Mouse (Mus musculus): ENCODE data around the gene Neurog2.

The Neurog2 gene

GRCm38 (mm10) chr3:127633080-127634032 is at the start of gene Neurog2:
Neurog2 (plus strand) TSS chr3:127633135.
- in situ Hi-C loops (cut with MboI; ENCODE audit: unreplicated experiment in 2 of 2) = loop anchor here in 1 of 2 experiments (5.0 kb wide), 1 partner anchor 314 kb away; no protein-coding TSS in a partner anchor

DNA sequence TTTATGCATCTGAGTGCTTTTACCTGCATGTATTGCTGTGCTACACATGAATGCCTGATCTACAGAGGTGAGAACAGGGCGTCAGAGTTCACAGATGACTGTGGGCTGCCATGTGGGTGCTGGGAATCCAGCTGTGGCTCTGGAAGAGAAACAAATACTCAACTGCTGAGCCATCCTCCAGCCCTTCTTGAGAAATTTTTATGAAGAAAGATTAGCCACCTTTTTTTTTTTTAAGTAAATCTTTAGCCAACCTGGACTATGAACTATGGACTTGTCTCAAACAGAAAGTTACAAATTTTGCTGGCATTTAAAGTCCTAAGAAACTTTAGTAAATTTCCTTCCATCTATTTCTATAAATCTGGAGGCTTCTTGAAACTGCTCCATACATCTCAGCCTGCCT is 35.8 kb upstream of the Neurog2 start:
- in situ Hi-C loops (cut with MboI; ENCODE audit: unreplicated experiment in 2 of 2) = loop anchor here in 1 of 2 experiments (25.0 kb wide), 1 partner anchor 1615 kb away; no protein-coding TSS in a partner anchor

GRCm38 (mm10) chr3:127608109-127608508 is 24.8 kb upstream of the Neurog2 start:
- in situ Hi-C loops (cut with MboI; ENCODE audit: unreplicated experiment in 2 of 2) = loop anchor here in 1 of 2 experiments (25.0 kb wide), 2 partner anchors 146 to 296 kb away; no protein-coding TSS in a partner anchor

GRCm38 (mm10) chr3:127625296-127625695 is 7.6 kb upstream of the Neurog2 start:
- in situ Hi-C loops (cut with MboI; ENCODE audit: unreplicated experiment in 2 of 2) = loop anchor here (5.0 to 10.0 kb wide), 3 partner anchors 130 to 710 kb away; no protein-coding TSS in a partner anchor

GRCm38 (mm10) chr3:127625701-127626399 is 7.1 kb upstream of the Neurog2 start:
- in situ Hi-C loops (cut with MboI; ENCODE audit: unreplicated experiment in 2 of 2) = loop anchor here (5.0 to 10.0 kb wide), 3 partner anchors 129 to 709 kb away; no protein-coding TSS in a partner anchor

DNA sequence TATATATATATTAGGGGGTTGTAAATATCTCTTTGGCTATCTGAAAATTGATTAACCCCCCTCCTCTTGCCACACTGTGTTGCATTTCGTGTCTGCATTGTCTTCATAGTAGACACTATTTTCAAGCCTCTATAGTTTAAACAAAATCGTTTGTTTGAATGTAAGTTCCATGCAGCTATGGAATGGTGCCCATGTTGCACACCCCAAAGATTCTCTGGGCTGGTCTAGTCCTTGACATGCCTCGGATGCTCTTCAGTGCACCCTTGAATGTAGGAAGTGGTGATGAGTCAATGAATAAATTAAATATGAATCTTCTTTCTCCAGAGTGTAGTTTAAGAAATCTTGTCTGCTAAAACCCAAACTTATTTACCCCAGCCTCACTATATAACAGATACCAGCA is 6.4 kb upstream of the Neurog2 start:
- in situ Hi-C loops (cut with MboI; ENCODE audit: unreplicated experiment in 2 of 2) = loop anchor here (5.0 to 10.0 kb wide), 3 partner anchors 128 to 708 kb away; no protein-coding TSS in a partner anchor

DNA sequence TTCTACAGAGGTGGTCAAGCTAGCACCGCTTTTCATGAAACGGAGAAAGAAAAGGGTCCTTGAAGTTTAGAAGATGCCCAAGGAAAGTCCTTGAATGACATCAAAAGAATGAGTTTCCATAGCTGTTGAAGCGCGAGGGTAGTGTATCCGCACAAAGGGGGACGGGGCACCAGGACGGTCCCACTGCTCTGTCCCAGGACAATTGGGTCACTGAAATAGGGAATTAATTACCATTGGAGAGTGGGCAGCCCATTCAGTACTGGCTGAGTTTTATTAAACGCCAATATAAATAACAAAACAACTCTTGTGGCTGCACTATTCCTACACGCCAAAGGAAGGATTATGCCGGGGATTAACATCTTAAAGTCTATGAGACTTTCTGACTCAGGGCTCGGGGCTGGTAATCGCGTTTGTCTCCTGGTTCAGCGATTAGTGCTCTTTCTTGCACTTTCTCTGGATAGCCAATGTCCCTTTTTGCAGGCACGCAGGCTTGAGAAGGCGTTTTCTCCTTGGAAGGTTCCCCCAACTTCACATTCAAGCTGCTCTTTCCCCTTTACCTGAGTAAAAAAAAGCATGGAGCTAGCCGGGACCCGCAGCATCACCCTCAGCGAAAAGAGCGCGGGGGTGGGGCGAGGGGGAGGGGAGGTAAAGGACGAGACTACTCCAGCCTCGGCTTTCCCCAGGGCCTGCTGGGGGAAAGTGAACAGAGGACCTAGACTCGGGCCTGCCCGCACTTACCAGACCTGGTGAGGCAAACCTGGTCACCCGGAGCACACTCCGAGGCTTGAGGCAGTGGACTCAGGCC is 5.6 kb upstream of the Neurog2 start:
- in situ Hi-C loops (cut with MboI; ENCODE audit: unreplicated experiment in 2 of 2) = loop anchor here (5.0 to 10.0 kb wide), 3 partner anchors 127 to 707 kb away; no protein-coding TSS in a partner anchor

- in situ Hi-C loops (cut with MboI; ENCODE audit: unreplicated experiment in 2 of 2) = loop anchor here (5.0 to 10.0 kb wide), 3 partner anchors 127 to 707 kb away; no protein-coding TSS in a partner anchor
These were observed 5.0 kb upstream of the Neurog2 start for GRCm38 (mm10) chr3:127627956-127628310.

DNA sequence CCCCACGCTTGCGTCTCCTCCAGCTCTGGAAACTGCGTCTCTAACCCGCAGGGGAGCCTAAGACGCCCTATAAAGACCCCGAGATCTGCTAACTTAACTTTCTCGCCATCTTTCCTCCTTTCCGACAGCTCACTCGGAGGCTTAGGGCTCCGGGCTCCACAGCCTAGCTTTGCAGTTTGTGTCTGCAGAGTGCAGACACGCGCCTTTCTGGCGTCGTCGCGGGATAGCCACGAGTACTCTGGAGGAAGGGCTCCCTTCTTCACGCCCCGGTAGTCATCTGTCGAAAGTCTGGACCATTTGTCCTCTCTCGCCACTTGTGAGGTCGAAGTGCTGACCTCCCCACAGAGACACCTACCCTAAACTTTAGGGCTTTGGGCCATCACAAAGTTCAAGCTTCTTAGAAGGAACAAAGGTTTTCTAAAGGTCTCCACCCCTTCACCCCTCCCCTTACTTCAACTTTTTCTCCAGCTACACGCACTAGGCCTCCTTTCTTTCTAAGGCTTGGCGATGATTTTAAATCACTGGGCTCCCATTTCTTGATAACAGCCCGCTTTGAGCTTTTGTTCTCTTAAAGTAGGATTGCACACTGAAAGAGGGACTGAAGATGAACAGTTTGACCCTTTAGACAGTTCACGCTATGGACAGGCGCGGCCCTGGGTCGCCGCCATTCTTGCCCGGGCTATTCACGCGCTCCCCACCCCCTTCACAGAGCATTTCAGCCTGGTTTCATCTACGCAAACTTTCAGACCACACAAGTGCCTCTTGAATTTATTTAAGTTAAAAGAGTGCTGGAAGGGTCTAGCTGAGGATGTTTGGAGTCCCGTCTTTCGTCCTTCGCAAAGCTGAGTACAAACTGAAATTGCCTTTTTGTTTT is 4.4 kb upstream of the Neurog2 start:
- in situ Hi-C loops (cut with MboI; ENCODE audit: unreplicated experiment in 2 of 2) = loop anchor here (5.0 to 10.0 kb wide), 3 partner anchors 126 to 706 kb away; no protein-coding TSS in a partner anchor

DNA sequence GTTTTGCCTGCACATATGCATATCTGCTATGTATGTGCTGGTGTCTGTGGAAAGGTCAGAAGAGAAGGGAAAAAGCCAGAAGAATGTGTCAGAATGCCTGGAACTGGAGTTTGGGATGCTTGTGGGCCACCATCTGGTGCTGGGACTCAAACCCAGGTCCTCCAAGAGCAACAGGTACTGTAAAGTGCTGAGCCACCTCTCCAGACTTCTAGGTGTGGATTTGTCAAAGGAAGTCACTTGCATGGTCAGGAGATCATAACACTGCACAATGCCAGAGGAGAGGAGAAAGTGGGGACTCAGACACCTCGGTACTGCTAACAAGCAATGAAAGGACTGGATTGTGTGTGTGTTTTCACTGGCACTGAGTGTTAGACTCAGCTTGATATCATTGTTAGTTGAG is 2.7 kb upstream of the Neurog2 start:
- in situ Hi-C loops (cut with MboI; ENCODE audit: unreplicated experiment in 2 of 2) = loop anchor here in 1 of 2 experiments (5.0 kb wide), 1 partner anchor 317 kb away; no protein-coding TSS in a partner anchor

- in situ Hi-C loops (cut with MboI; ENCODE audit: unreplicated experiment in 2 of 2) = loop anchor here in 1 of 2 experiments (5.0 kb wide), 1 partner anchor 316 kb away; no protein-coding TSS in a partner anchor
These were observed 2.1 kb upstream of the Neurog2 start for GRCm38 (mm10) chr3:127630735-127631372.

DNA sequence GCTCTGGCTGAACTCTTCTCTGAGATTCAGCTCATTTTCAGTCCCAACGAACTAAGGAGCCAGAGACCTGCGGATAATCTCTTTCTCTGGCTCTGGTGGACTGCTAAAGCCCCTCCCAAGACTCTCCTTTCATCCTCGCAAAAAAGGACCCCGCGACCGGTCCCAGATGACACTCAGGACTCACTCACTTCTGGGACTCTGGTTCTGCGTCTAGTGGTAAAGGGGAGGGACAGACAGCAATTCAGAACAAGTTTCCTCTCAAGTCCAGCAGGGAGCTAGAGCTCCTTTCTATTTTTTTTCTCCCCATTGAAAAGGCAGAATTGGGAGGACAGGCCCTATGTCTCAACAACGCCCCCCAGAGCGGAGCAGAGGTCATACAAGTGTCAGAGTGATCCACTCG is 1.4 kb upstream of the Neurog2 start:
- in situ Hi-C loops (cut with MboI; ENCODE audit: unreplicated experiment in 2 of 2) = loop anchor here in 1 of 2 experiments (5.0 kb wide), 1 partner anchor 316 kb away; no protein-coding TSS in a partner anchor

GRCm38 (mm10) chr3:127632531-127632930 is 404 bp upstream of the Neurog2 start:
- in situ Hi-C loops (cut with MboI; ENCODE audit: unreplicated experiment in 2 of 2) = loop anchor here in 1 of 2 experiments (5.0 kb wide), 1 partner anchor 315 kb away; no protein-coding TSS in a partner anchor

DNA sequence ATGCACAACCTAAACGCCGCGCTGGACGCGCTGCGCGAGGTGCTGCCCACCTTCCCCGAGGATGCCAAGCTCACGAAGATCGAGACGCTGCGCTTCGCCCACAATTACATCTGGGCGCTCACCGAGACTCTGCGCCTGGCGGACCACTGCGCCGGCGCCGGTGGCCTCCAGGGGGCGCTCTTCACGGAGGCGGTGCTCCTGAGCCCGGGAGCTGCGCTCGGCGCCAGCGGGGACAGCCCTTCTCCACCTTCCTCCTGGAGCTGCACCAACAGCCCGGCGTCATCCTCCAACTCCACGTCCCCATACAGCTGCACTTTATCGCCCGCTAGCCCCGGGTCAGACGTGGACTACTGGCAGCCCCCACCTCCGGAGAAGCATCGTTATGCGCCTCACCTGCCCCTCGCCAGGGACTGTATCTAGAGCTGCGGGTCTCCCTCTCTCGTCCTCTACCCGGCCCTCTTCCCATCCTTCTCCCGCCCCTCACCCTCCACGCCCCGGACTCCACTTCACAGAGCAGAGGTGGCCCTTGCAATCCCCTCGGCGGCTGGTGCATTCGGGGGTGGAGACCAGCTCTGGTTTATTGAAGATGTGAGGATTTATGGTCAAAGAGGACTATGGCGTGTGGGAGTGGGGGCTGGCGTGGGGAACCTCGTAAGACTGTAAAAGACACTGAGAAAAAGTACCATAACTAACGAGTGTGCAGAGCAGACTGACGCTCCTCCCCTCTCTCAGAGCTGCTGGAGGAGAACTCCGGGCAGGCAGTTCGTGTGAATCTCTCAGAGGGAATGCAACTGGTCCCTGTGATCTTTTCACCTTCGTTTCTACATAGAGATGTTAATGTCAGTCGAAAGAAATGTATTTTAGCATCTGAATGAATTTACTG is 1.4 kb downstream of the Neurog2 start:
- in situ Hi-C loops (cut with MboI; ENCODE audit: unreplicated experiment in 2 of 2) = loop anchor here in 1 of 2 experiments (5.0 kb wide), 1 partner anchor 313 kb away; no protein-coding TSS in a partner anchor

GRCm38 (mm10) chr3:127634984-127635349 is 2.0 kb downstream of the Neurog2 start:
- in situ Hi-C loops (cut with MboI; ENCODE audit: unreplicated experiment in 2 of 2) = loop anchor here in 1 of 2 experiments (5.0 kb wide), 1 partner anchor 312 kb away; no protein-coding TSS in a partner anchor

GRCm38 (mm10) chr3:127639875-127640761 is 7.2 kb downstream of the Neurog2 start:
- in situ Hi-C loops (cut with MboI; ENCODE audit: unreplicated experiment in 2 of 2) = loop anchor here in 1 of 2 experiments (5.0 kb wide), 1 partner anchor 107 kb away; no protein-coding TSS in a partner anchor
